Mouse (Mus musculus) myocyte (in vitro differentiated cells): ENCODE results near the gene Acd. TPM values are rescaled to one million over a fixed set of nuclear protein-coding genes. Genes with fewer than 3 reads are reported as not detected.

Experiments used
- H3K27me3 ChIP-seq: one replicate; pipeline ENCODE4 v1.6.1; 2011; ENCODE audit not compliant: control insufficient read depth, insufficient read depth, insufficient read length
- H3K36me3 ChIP-seq: one replicate; pipeline ENCODE4 v1.6.1; 2011; ENCODE audit not compliant: control insufficient read depth, insufficient read depth
- H3K4me2 ChIP-seq: one replicate; pipeline ENCODE4 v1.6.1; 2011; ENCODE audit warnings: low read depth, control low read depth
- H3K4me3 ChIP-seq: one replicate; pipeline ENCODE4 v1.5.1; 2011; ENCODE audit warnings: mild to moderate bottlenecking, control low read depth, moderate library complexity
- H3K79me2 ChIP-seq: one replicate; pipeline ENCODE4 v1.6.1; 2011; ENCODE audit not compliant: control insufficient read depth, insufficient read depth
- H3ac ChIP-seq: one replicate; pipeline ENCODE4 v1.6.1; 2011; ENCODE audit not compliant: control insufficient read depth, insufficient read length
- CEBPB ChIP-seq: IDR thresholded peaks from 2 replicates; pipeline ENCODE4 v1.6.1; 2011; ENCODE audit warnings: mild to moderate bottlenecking, moderate library complexity; ENCODE audit not compliant: poor library complexity, insufficient read depth, severe bottlenecking
- E2F4 ChIP-seq: IDR thresholded peaks from one replicate; pipeline ENCODE4 v1.6.1; 2011; ENCODE audit warnings: mild to moderate bottlenecking, control low read depth, moderate library complexity; ENCODE audit not compliant: insufficient read depth
- MAX ChIP-seq: IDR thresholded peaks from one replicate; pipeline ENCODE4 v1.6.1; 2011; ENCODE audit warnings: low read depth, mild to moderate bottlenecking, control low read depth
- MYOD1 ChIP-seq, 3 experiments: IDR thresholded peaks; one replicate each; pipeline ENCODE4 v1.6.1; 2011; ENCODE audit warnings: control low read depth in 2 of 3, low read depth in 2 of 3, mild to moderate bottlenecking in 2 of 3, moderate library complexity in 1 of 3; ENCODE audit not compliant: insufficient read length in 2 of 3, control insufficient read depth in 1 of 3
- MYOG ChIP-seq, 3 experiments: IDR thresholded peaks; one replicate each; pipeline ENCODE4 v1.6.1; 2011; ENCODE audit warnings: control low read depth in 2 of 3, low read depth in 2 of 3, mild to moderate bottlenecking in 2 of 3; ENCODE audit not compliant: insufficient read length in 2 of 3, control insufficient read depth in 1 of 3, insufficient read depth in 1 of 3
- POLR2A ChIP-seq: IDR thresholded peaks from one replicate; pipeline ENCODE4 v1.6.1; 2011; ENCODE audit warnings: low read depth, mild to moderate bottlenecking, control low read depth, moderate library complexity; ENCODE audit not compliant: insufficient read length
- POLR2AphosphoS2 ChIP-seq: IDR thresholded peaks from one replicate; pipeline ENCODE4 v1.6.1; 2011; ENCODE audit warnings: low read depth, control low read depth; ENCODE audit not compliant: insufficient read length
- REST ChIP-seq: IDR thresholded peaks from one replicate; pipeline ENCODE4 v1.6.1; 2011; ENCODE audit warnings: mild to moderate bottlenecking, control low read depth, moderate library complexity; ENCODE audit not compliant: insufficient read depth, insufficient read length
- SRF ChIP-seq: IDR thresholded peaks from one replicate; pipeline ENCODE4 v1.6.1; 2011; ENCODE audit warnings: low read depth; ENCODE audit not compliant: control insufficient read depth, insufficient read length
- TCF12 ChIP-seq: IDR thresholded peaks from one replicate; pipeline ENCODE4 v1.6.1; 2011; ENCODE audit warnings: mild to moderate bottlenecking, control low read depth; ENCODE audit not compliant: poor library complexity, insufficient read depth, severe bottlenecking
- TCF3 ChIP-seq: IDR thresholded peaks from one replicate; pipeline ENCODE4 v1.6.1; 2011; ENCODE audit warnings: low read depth, control low read depth; ENCODE audit not compliant: insufficient read length
- USF1 ChIP-seq: IDR thresholded peaks from one replicate; pipeline ENCODE4 v1.6.1; 2011; ENCODE audit warnings: low read depth, mild to moderate bottlenecking, control low read depth, moderate library complexity
- polyA plus RNA-seq: library from polyadenylated mRNA; unstranded; fragments of >200 nt; fragmentation: generic; extraction: Trizol; gene quantifications from one replicate; pipeline ENCODE4 v1.2.1, GENCODE M21; 2012; ENCODE audit warnings: missing spikeins

Gene Acd
- polyA plus RNA-seq, 1 experiment = 20.4 TPM

DNA sequence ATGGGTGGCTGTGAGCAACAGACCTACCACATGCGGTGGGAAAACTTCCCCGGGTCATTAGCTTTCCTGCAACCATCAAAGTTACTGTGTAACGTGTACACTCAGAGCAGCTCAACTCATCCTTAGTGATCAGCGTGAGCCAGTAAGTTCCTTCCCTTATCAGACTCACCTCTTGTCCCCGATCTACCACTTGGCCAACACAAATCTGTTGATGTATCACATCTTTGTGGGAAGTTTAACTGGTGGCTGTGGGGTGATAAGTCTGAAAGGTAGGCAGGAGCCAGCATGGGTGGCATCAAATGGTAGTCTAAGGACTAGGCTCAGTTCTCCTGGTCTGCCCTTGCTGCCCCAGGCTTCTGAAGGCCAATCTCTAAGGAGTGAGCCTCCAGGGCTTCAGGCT lies 31.3 kb upstream of the Acd start:
- Histone ChIP-seq H3ac (no peak overlapping the region), H3K36me3 (no peaks in the 10 kb centered on the region), H3K79me2 (no peaks in the 10 kb centered on the region), H3K4me2 (no peak overlapping the region), H3K4me3 (no peak overlapping the region), H3K27me3 (no peaks in the 10 kb centered on the region)
- TF ChIP-seq REST (no peak), E2F4 (no peak), SRF (no peak), POLR2A (no peak), TCF12 (no peak), MYOG (IDR thresholded peaks at IDR 0.05; ENCODE audit: control insufficient read depth in 1 of 3, insufficient read depth in 1 of 3, insufficient read length in 2 of 3, low read depth in 2 of 3) (no peak), MYOD1 (IDR thresholded peaks at IDR 0.05; ENCODE audit: control insufficient read depth in 1 of 3, insufficient read length in 2 of 3, low read depth in 2 of 3) (no peak), USF1 (no peak), TCF3 (no peak), MAX (no peak), CEBPB (no peak)

DNA sequence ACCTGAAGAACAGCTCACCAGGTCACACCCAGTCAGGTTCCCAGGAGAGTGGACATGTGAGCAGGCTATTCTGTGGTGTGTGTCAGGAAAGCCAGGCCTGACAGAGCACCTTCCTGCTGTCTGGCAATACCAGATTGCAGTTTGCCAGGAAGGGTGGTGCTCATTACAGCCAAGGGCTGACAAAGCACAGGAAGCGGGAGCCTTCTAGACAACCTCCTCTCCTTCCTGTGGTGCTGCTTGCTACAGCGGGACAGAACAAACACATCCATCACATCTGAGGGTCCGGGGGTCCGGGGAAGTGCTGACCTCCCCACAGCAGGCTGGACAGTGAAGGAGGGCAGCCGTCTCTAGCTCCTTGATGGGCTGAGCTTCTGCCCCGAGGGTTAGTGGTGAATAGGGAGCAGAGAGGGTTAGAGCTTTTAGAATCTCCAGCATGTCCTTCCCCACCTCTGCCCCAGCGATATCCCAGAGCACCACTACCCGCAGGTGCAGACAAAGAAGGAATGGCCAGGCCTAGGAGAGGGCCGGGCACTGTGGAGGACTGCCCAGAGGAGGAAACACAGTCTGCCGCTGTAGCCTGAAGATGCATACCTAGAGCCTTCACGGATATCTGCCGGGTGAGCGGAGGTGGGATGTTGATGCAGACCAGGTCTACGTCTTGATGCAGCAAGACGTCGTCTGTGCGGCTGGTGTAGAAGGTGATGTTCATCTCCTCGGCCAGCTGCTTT lies 26.7 kb upstream of the Acd start:
- Histone ChIP-seq H3K4me3 (no peak overlapping the region), H3K4me2 (no peak overlapping the region), H3K36me3 (no peaks in the 10 kb centered on the region), H3K79me2 (no peaks in the 10 kb centered on the region), H3ac (no peak overlapping the region), H3K27me3 (no peaks in the 10 kb centered on the region)
- TF ChIP-seq MYOG (IDR thresholded peaks at IDR 0.05; ENCODE audit: control insufficient read depth in 1 of 3, insufficient read depth in 1 of 3, insufficient read length in 2 of 3, low read depth in 2 of 3) (no peak), SRF (no peak)

DNA sequence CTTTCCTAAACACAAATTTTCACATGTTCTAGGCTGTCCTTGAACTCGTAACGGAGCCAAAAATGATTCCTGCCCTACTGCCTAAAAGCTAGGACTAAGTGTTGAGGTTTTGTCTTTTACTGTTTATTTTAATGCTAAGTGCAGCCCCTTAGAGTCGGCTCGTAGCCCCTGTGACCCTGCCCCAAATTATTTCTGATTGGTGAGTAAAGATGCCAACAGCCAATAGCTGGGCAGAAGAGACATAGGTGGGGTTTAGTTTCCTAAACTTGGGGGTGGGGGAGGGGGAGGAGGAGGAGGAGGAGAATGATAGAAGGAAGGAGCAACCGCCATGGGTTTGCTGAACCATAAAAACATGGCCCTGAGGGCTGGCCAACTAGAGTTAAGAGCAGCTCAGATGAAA lies 24.8 kb upstream of the Acd start:
- no peaks in the 10 kb centered on the region for H3K27me3 ChIP-seq
- no peak overlapping the region for H3K4me2 ChIP-seq
- no peak overlapping the region for H3ac ChIP-seq
- H3K36me3 ChIP-seq = no peaks in the 10 kb centered on the region
- no peak overlapping the region for H3K4me3 ChIP-seq
- no peaks in the 10 kb centered on the region for H3K79me2 ChIP-seq
- TF ChIP-seq E2F4 (no peak), MAX (no peak), USF1 (no peak), MYOG (IDR thresholded peaks at IDR 0.05; ENCODE audit: control insufficient read depth in 1 of 3, insufficient read depth in 1 of 3, insufficient read length in 2 of 3, low read depth in 2 of 3) (no peak), TCF3 (no peak), POLR2AphosphoS2 (no peak), REST (no peak), SRF (no peak), TCF12 (no peak)

DNA sequence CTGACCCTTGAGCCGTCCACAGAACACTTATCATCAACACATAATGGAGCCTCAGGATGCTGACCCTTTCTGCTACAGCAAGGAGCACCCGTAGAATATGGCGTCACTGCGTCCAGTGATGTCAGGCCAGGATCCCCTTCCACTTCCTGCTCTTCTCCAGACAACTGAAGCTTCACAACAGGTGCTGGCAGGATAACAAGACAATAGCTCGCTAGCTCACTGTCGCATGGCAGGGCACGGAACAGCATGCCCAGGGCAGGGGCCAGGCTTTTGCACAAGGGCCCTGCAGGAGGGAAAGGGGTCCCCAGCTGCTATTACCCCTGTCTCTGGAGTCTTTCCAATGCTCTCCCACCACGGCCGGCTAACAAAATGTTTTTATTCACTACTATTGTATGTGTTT lies 22.0 kb upstream of the Acd start:
- TF ChIP-seq CEBPB (no peak), MAX (no peak), POLR2AphosphoS2 (no peak), TCF12 (no peak)
- Histone ChIP-seq H3K27me3 (no peaks in the 10 kb centered on the region), H3K4me3 (no peak overlapping the region), H3K36me3 (no peaks in the 10 kb centered on the region), H3ac (no peak overlapping the region), H3K79me2 (no peaks in the 10 kb centered on the region), H3K4me2 (no peak overlapping the region)

DNA sequence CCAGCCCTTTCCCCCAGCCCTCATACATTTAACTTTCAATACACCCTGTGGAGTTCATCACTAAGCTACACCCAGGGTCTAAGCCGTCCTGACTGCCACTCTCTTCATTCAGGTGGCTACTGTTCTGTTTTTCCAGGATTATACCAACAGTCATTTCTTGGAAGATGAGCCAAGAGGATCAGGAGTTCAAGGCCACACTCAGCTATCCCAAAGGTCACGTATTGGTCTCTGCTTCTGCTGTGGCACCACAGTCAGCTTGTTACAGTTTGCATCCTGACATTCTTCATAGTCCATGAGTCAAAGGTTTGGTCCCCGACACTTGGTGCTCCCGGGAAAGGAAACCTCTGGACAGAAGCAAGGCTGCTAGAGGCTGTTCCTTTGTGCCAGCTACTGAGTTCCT lies 18.7 kb upstream of the Acd start:
- Histone ChIP-seq H3K4me2 (no peak overlapping the region), H3K36me3 (no peaks in the 10 kb centered on the region), H3K79me2 (no peaks in the 10 kb centered on the region), H3ac (no peak overlapping the region), H3K4me3 (no peak overlapping the region), H3K27me3 (no peaks in the 10 kb centered on the region)
- no peak for TF ChIP-seq MYOD1 (IDR thresholded peaks at IDR 0.05; ENCODE audit: control insufficient read depth in 1 of 3, insufficient read length in 2 of 3, low read depth in 2 of 3)
- no peak for TF ChIP-seq TCF3
- no peak for TF ChIP-seq REST
- TF ChIP-seq MAX = no peak
- no peak for TF ChIP-seq POLR2AphosphoS2
- no peak for TF ChIP-seq MYOG (IDR thresholded peaks at IDR 0.05; ENCODE audit: control insufficient read depth in 1 of 3, insufficient read depth in 1 of 3, insufficient read length in 2 of 3, low read depth in 2 of 3)
- no peak for TF ChIP-seq USF1
- no peak for TF ChIP-seq CEBPB
- TF ChIP-seq TCF12 = no peak
- no peak for TF ChIP-seq E2F4
- TF ChIP-seq SRF = no peak
- no peak for TF ChIP-seq POLR2A
